Comparison of ENCODE assay signal across 27 mouse cellular contexts in the genomic region with DNA sequence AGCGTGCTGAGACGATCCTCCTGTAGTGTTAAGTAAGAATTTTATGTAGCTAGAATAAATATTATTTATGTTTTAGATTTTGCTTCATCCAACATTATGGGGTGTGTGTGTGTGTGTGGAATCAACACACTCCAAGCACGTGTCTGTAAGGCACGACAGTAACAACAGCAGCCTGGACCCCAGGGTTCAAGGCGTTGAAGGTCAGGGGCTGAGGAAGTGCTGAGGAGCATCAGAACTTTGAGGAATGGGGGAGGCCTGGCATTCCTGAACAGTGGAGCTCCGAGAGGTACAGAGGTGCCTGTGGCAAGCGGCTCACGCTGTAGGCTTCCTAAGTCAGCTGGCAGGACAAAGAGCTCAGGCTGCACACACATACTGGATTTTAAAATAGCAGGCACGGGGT.
DNase-seq lines count a peak whose midpoint lies in the region; ATAC-seq and TF ChIP-seq lines count a peak whose summit lies in the region.
"Had no signal": no experiment of that assay in that cellular context is flagged by ENCODE, and none has a peak within 500 bp of the region (broad histone marks: within the 10 kb centered on the region; RNA-seq: fewer than 3 reads in every experiment).

No protein-coding gene starts in this region.

- in situ Hi-C loops in CH12.LX (cut with MboI; ENCODE audit: low pct_ligation_motif_present, low pct_unique_long_range_greater_than_20kb, low sequenced_read_pairs) (no loop called here), ES-E14 (cut with MboI; ENCODE audit: low sequenced_read_pairs in 2 of 2, unreplicated experiment in 2 of 2) (no loop called here)

- no peak for TF ChIP-seq RAD21 in CH12.LX (IDR thresholded peaks at IDR 0.05; ENCODE audit: low read depth, low read length)

- no peak overlapping the region for H3K9ac ChIP-seq in hindbrain, embryonic 13.5 days
- no peak overlapping the region for H3K9ac ChIP-seq in hindbrain, postnatal 0 days (replicated peaks; ENCODE audit: low read length)
- H3K9ac ChIP-seq in CH12.LX (ENCODE audit: insufficient read depth, low read depth): no peak overlapping the region
- H3K9ac ChIP-seq in ES-E14 (ENCODE audit: insufficient read depth, low read depth, low read length, poor library complexity, severe bottlenecking): no peak overlapping the region
- H3K9ac ChIP-seq: forebrain, embryonic 13.5 days; limb, embryonic 15.5 days; liver, embryonic 15.5 days; lung, embryonic 14.5 days; neural tube, embryonic 13.5 days had no signal

- no peak for TF ChIP-seq CTCF in hindbrain, postnatal 0 days (IDR thresholded peaks at IDR 0.05; ENCODE audit: low read depth)
- TF ChIP-seq CTCF in CH12.LX (conservative IDR thresholded peaks at IDR 0.05 in 1 of 2, IDR thresholded peaks at IDR 0.05 in 1 of 2; ENCODE audit: low read depth in 2 of 2, low read length in 2 of 2): no peak

- 64% methylated on average over 9 of the region's 9 CpGs for WGBS in hindbrain, embryonic 13.5 days
- WGBS in hindbrain, postnatal 0 days: 60% methylated on average over 9 of the region's 9 CpGs

- 0 out of 2 replicates have a peak, but pooled peaks have one; percentile 8 for ATAC-seq in hindbrain, embryonic 13.5 days (ENCODE audit: low FRiP score)
- ATAC-seq in hindbrain, postnatal 0 days: no peak
- ATAC-seq: forebrain, embryonic 13.5 days; intestine, embryonic 16.5 days had no signal

- H3K27ac ChIP-seq in hindbrain, embryonic 13.5 days: no peak overlapping the region
- no peak overlapping the region for H3K27ac ChIP-seq in hindbrain, postnatal 0 days
- 0 out of 2 replicates have a peak overlapping the region, but pooled peaks have one; percentile 2 for H3K27ac ChIP-seq in CH12.LX (ENCODE audit: insufficient read depth, low read depth)
- H3K27ac ChIP-seq in ES-E14 (ENCODE audit: insufficient read depth, low read depth, low read length, poor library complexity, severe bottlenecking): peak overlapping the region; percentile 29; the same call in 1 of the 2 replicates
- H3K27ac ChIP-seq: forebrain, embryonic 13.5 days; kidney, postnatal 0 days; limb, embryonic 10.5 days; limb, embryonic 15.5 days; liver, embryonic 15.5 days; neural tube, embryonic 13.5 days had no signal

- TF ChIP-seq POLR2A in CH12.LX (IDR thresholded peaks at IDR 0.05; ENCODE audit: low read depth, low read length): no peak

- H3K9me3 ChIP-seq in hindbrain, embryonic 13.5 days: no peaks in the 10 kb centered on the region
- H3K9me3 ChIP-seq in hindbrain, postnatal 0 days (ENCODE audit: low read length): no peaks in the 10 kb centered on the region
- H3K9me3 ChIP-seq in CH12.LX (replicated peaks; ENCODE audit: low read length) (no peaks in the 10 kb centered on the region), ES-E14 (ENCODE audit: control insufficient read depth, insufficient read depth, low read depth, low read length) (no peaks in the 10 kb centered on the region)
- H3K9me3 ChIP-seq: forebrain, embryonic 13.5 days; G1E; limb, embryonic 10.5 days; limb, embryonic 15.5 days; liver, embryonic 15.5 days; neural tube, embryonic 13.5 days had no signal

- H3K79me2 ChIP-seq in CH12.LX (replicated peaks; ENCODE audit: control insufficient read depth, extremely low read depth, insufficient read depth, poor library complexity, severe bottlenecking): no peaks in the 10 kb centered on the region

- dilution Hi-C loops in CH12.LX (cut with MboI; ENCODE audit: extremely low pct_ligation_motif_present, extremely low pct_unique_long_range_greater_than_20kb, low sequenced_read_pairs): no loop called here

- intact Hi-C loops in heart, postnatal 10 days (cut with DNase I): no loop called here
- intact Hi-C loops in left cerebral cortex, postnatal 14 days (cut with DNase I): no loop called here

- no peaks in the 10 kb centered on the region for H3K36me3 ChIP-seq in hindbrain, embryonic 13.5 days
- no peaks in the 10 kb centered on the region for H3K36me3 ChIP-seq in hindbrain, postnatal 0 days (ENCODE audit: insufficient read depth, low read length)
- H3K36me3 ChIP-seq in CH12.LX (replicated peaks in 1 of 2; ENCODE audit: control insufficient read depth in 1 of 2, insufficient read depth in 1 of 2, low read length in 1 of 2): no peaks in the 10 kb centered on the region
- H3K36me3 ChIP-seq in ES-E14 (ENCODE audit: control insufficient read depth, insufficient read depth, low read length, poor library complexity, severe bottlenecking): no peaks in the 10 kb centered on the region
- H3K36me3 ChIP-seq: G1E; limb, embryonic 10.5 days; limb, embryonic 15.5 days; liver, embryonic 15.5 days; neural tube, embryonic 13.5 days had no signal

- H3K27me3 ChIP-seq in hindbrain, embryonic 13.5 days: no peaks in the 10 kb centered on the region
- no peaks in the 10 kb centered on the region for H3K27me3 ChIP-seq in hindbrain, postnatal 0 days (ENCODE audit: insufficient read depth, low read length)
- no peaks in the 10 kb centered on the region for H3K27me3 ChIP-seq in CH12.LX (replicated peaks)
- H3K27me3 ChIP-seq: limb, embryonic 15.5 days; liver, embryonic 15.5 days; neural tube, embryonic 13.5 days had no signal

- no peak overlapping the region for H3K4me2 ChIP-seq in hindbrain, embryonic 13.5 days
- H3K4me2 ChIP-seq in hindbrain, postnatal 0 days (ENCODE audit: low read depth, low read length): no peak overlapping the region
- H3K4me2 ChIP-seq in CH12.LX (ENCODE audit: insufficient read depth, low read depth, poor library complexity, severe bottlenecking): no peak overlapping the region
- H3K4me2 ChIP-seq: forebrain, embryonic 13.5 days; limb, embryonic 15.5 days; liver, embryonic 15.5 days; lung, embryonic 14.5 days; neural tube, embryonic 13.5 days had no signal

- no peak for TF ChIP-seq EP300 in CH12.LX (IDR thresholded peaks at IDR 0.05; ENCODE audit: low read length)

- H3K4me3 ChIP-seq in hindbrain, embryonic 13.5 days: no peak overlapping the region
- H3K4me3 ChIP-seq in hindbrain, postnatal 0 days (ENCODE audit: low read length): no peak overlapping the region
- H3K4me3 ChIP-seq in CH12.LX (replicated peaks in 1 of 3; ENCODE audit: low read depth in 2 of 3, low read length in 2 of 3, poor library complexity in 1 of 3) (peak overlapping the region in 1 of 3 experiments; percentile 19), ES-E14 (ENCODE audit: insufficient read depth in 1 of 2, low read depth in 1 of 2, low read length in 2 of 2, poor library complexity in 1 of 2, severe bottlenecking in 1 of 2) (peak overlapping the region in 1 of 2 experiments; percentile 8; a peak in 1 of 4 replicates)
- H3K4me3 ChIP-seq: erythroblast, embryonic 14.5 days; forebrain, embryonic 13.5 days; limb, embryonic 10.5 days; limb, embryonic 15.5 days; liver, embryonic 15.5 days; neural tube, embryonic 13.5 days had no signal

- peaks cover 17% of the 10 kb centered on the region for H3K4me1 ChIP-seq in hindbrain, embryonic 13.5 days (replicated peaks)
- H3K4me1 ChIP-seq in hindbrain, postnatal 0 days (ENCODE audit: insufficient read depth, low read length): no peaks in the 10 kb centered on the region
- peaks cover 5 to 32% of the 10 kb centered on the region in 2 experiments for H3K4me1 ChIP-seq in CH12.LX (ENCODE audit: control insufficient read depth in 1 of 2, insufficient read depth in 2 of 2)
- peaks cover 4 to 12% of the 10 kb centered on the region in 2 experiments; a peak in 3 of 4 replicates for H3K4me1 ChIP-seq in ES-E14 (ENCODE audit: control insufficient read depth in 2 of 2, insufficient read depth in 2 of 2, low read length in 2 of 2, poor library complexity in 1 of 2)
- H3K4me1 ChIP-seq: limb, embryonic 15.5 days; liver, embryonic 15.5 days; neural tube, embryonic 13.5 days had no signal

- peak; percentile 71 for DNase-seq in heart, adult 11 months
- DNase-seq in heart, postnatal 10 days: no peak
- DNase-seq in hindbrain, postnatal 0 days (ENCODE audit: low spot score): no peak
- DNase-seq in CH12.LX (ENCODE audit: extremely low read depth) (no peak), ES-E14 (ENCODE audit: low read depth, low spot score) (no peak)
- no peak for DNase-seq in left cerebral cortex, postnatal 14 days (ENCODE audit: low spot score in 2 of 2)
- no peak for DNase-seq in ovary, postnatal 10 days (ENCODE audit: low spot score)
- DNase-seq: adrenal gland, postnatal 25 days; cerebellum, adult 11-12 months; cerebellum, postnatal 10 days; gastrocnemius, postnatal 10 days; kidney, adult 8-10 months; kidney, postnatal 4 days; lung, embryonic 14.5 days; lung, postnatal 14 days; thymus, adult 2 months; thymus, postnatal 36 days had no signal

TF ChIP-seq in CH12.LX, 34 proteins besides CTCF, POLR2A, EP300 and RAD21:
- TF ChIP-seq GABPA (IDR thresholded peaks at IDR 0.05; ENCODE audit: insufficient replicate concordance, low read depth, low read length) (no peak), USF2 (conservative IDR thresholded peaks at IDR 0.05; ENCODE audit: low read depth, low read length) (no peak), JUN (IDR thresholded peaks at IDR 0.05; ENCODE audit: insufficient read depth, low read depth, low read length) (no peak), POLR2AphosphoS2 (IDR thresholded peaks at IDR 0.05; ENCODE audit: low read depth, low read length) (no peak), MAX (IDR thresholded peaks at IDR 0.05; ENCODE audit: low read length) (no peak), ETS1 (conservative IDR thresholded peaks at IDR 0.05; ENCODE audit: low read depth, low read length) (no peak)
TF ChIP-seq in CH12.LX: peak in this region for 0.

TF ChIP-seq in ES-E14, 5 proteins besides CTCF, POLR2A, EP300 and RAD21:
- TF ChIP-seq ZNF384 (IDR thresholded peaks at IDR 0.05; ENCODE audit: low read depth, low read length): no peak
- no peak for TF ChIP-seq HCFC1 (IDR thresholded peaks at IDR 0.05; ENCODE audit: borderline replicate concordance, insufficient read depth, low read length)
- no peak; the same call in 1 of the 2 replicates for TF ChIP-seq CHD2 (IDR thresholded peaks at IDR 0.05; ENCODE audit: low read depth, low read length)
- TF ChIP-seq MAFK (IDR thresholded peaks at IDR 0.05; ENCODE audit: insufficient read depth, low read depth, low read length): no peak
- TF ChIP-seq ZC3H11A (IDR thresholded peaks at IDR 0.05; ENCODE audit: borderline replicate concordance, low read depth, low read length): no peak

Comparison
In these comparisons a context has a peak if more than half of its experiments do, and no peak if none do; other contexts are left out.
1. H3K27ac ChIP-seq: peak in CH12.LX (single experiment) and ES-E14 (single experiment); none in hindbrain, embryonic 13.5 days (single experiment) and hindbrain, postnatal 0 days (single experiment).